Mouse (Mus musculus): ENCODE data around the gene Gsk3b.

DNA sequence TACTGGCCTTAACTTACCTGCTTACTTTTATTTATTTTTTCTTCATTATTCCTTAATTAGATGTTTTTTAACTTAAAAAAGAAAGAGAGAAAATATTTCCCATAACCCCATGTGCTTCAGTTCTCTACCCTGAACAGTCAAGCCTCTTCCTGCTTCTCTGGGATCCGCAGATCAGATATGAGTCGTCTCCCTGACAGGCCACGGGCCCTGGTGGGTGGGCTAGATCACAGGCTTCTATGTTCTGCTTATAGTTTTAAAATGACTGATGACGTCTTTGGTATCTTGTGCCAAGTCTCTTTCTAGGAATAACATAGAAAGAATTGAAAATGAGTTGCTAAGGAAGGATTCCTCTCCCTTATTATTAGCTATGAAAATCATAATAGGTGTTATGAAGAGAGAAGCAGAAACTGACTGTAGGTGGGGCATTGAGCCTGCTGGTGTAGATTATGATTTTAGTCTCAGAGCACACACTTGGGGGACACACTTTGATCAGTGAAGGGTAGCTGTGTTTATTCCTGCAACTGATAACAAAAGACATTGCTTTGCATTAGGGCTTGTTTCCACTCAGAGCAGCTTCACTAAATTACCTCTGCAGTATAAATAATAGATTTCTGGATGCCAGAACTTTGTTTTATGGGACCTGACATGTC lies 148.3 kb downstream of the Gsk3b start:
- TF ChIP-seq CTCF (conservative IDR thresholded peaks at IDR 0.05; ENCODE audit: low read length) (no peak), NANOG (IDR thresholded peaks at IDR 0.05; ENCODE audit: borderline replicate concordance, low read length) (no peak)
